Mouse (Mus musculus) olfactory bulb, adult 2 months (tissue): ENCODE results near the gene Farp2.

Experiments
- CTCF ChIP-seq: fragments of 200-500 bp; IDR thresholded peaks from 2 replicates; pipeline ENCODE4 v1.5.1; 2012; ENCODE audit warnings: low read depth, mild to moderate bottlenecking, low read length, moderate library complexity; ENCODE audit not compliant: insufficient read depth
- POLR2A ChIP-seq: fragments of 200-500 bp; IDR thresholded peaks from 2 replicates; pipeline ENCODE4 v1.6.1; 2012; ENCODE audit warnings: mild to moderate bottlenecking, low read depth, low read length, moderate library complexity; ENCODE audit not compliant: insufficient read depth

DNA sequence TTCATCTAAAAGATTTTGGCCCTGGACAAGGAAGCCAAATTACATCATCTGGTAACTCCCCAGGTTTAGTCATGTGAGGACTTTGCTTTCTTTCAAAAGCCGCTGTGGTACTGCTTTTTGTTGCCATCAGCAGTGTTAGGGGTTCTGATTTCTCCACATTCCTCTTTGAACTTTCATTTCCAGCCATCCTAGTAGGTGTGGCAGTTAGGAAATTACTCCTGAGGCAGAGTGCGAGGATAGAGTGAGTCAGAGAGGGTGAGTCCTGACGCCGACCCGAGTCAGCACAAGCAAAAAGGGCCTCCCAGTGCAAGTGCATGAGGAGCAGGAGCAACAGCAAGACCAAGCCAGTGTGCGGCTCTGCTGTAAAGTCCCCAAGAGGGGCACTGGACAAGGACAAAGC, 17.9 kb downstream of the Farp2 start:
- TF ChIP-seq CTCF (no peak), POLR2A (no peak)
